Mouse (Mus musculus) fibroblast of lung, adult 2 months (primary cell): ENCODE results near the gene Hecw2.

Experiments used
- DNase-seq: peaks from one replicate; pipeline ENCODE4 v3.0.0-alpha.2; 2011; ENCODE audit warnings: low read depth

Gene Hecw2

GRCm38 (mm10) chr1:53830286-53830685 lies 364.7 kb downstream of the Hecw2 start:
- DNase-seq = no peak

- DNase-seq = no peak
Measured at GRCm38 (mm10) chr1:53829089-53829488, 365.9 kb downstream of the Hecw2 start.

- DNase-seq = no peak
Measured at GRCm38 (mm10) chr1:53824446-53825337, 370.3 kb downstream of the Hecw2 start.

GRCm38 (mm10) chr1:53823687-53824445 lies 371.1 kb downstream of the Hecw2 start:
- DNase-seq = no peak

GRCm38 (mm10) chr1:53821983-53822382 lies 373.0 kb downstream of the Hecw2 start:
- DNase-seq = no peak

- DNase-seq = no peak
Measured at GRCm38 (mm10) chr1:53820041-53820632, 374.8 kb downstream of the Hecw2 start.

GRCm38 (mm10) chr1:53818072-53818862 lies 376.7 kb downstream of the Hecw2 start:
- DNase-seq = peak; percentile 40

GRCm38 (mm10) chr1:53816353-53816752 lies 378.6 kb downstream of the Hecw2 start:
- no peak for DNase-seq

- DNase-seq = peak; percentile 10
Measured at GRCm38 (mm10) chr1:53814077-53814705, 380.8 kb downstream of the Hecw2 start.

GRCm38 (mm10) chr1:53811919-53812318 lies 383.0 kb downstream of the Hecw2 start:
- no peak for DNase-seq

GRCm38 (mm10) chr1:53808229-53808628 lies 386.7 kb downstream of the Hecw2 start:
- no peak for DNase-seq

- no peak for DNase-seq
Measured at GRCm38 (mm10) chr1:53797811-53798210, 397.2 kb downstream of the Hecw2 start.

GRCm38 (mm10) chr1:53797074-53797473 lies 397.9 kb downstream of the Hecw2 start:
- DNase-seq = no peak

- DNase-seq = no peak
Measured at GRCm38 (mm10) chr1:53796271-53796670, 398.7 kb downstream of the Hecw2 start.

GRCm38 (mm10) chr1:53795591-53795990 lies 399.4 kb downstream of the Hecw2 start:
- DNase-seq = no peak

GRCm38 (mm10) chr1:53795081-53795480 lies 399.9 kb downstream of the Hecw2 start:
- DNase-seq = no peak

GRCm38 (mm10) chr1:53794279-53794678 lies 400.7 kb downstream of the Hecw2 start:
- no peak for DNase-seq

GRCm38 (mm10) chr1:53791343-53791742 lies 403.6 kb downstream of the Hecw2 start:
- DNase-seq = no peak

- DNase-seq = peak; percentile 72
Measured at GRCm38 (mm10) chr1:53784721-53785418, 410.1 kb downstream of the Hecw2 start, which contains the start of gene Stk17b. Stk17b (minus strand) TSS chr1:53785224.

GRCm38 (mm10) chr1:53784291-53784720 lies 410.7 kb downstream of the Hecw2 start:
- DNase-seq = peak; percentile 27

- no peak for DNase-seq
Measured at GRCm38 (mm10) chr1:53782956-53783355, 412.0 kb downstream of the Hecw2 start.
